Mouse (Mus musculus) ovary, postnatal 14 days (tissue): Measurements from ENCODE around the gene 1700022I11Rik.

Experiments
- DNase-seq: peaks from one replicate; pipeline ENCODE4 v3.0.0; 2022; ENCODE audit warnings: low spot score

The 1700022I11Rik gene

DNA sequence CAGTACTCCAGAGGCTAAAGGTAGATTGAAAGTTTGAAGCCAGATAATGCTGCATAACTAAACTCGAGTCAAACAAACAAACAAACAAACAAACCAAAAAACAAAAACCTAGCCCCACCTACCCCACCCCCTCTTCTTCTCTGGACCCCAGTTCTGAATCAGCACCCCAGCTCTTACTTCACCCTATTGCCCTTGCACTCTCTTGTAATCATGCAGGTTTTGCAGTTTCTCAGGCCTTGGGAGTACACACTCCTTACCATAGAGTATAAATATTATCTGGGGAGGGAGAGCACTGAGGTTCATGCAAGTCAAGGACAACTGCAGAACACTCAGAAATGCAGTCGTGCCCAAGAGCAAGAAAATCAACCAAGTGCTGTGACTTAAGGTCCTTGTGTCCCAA, 31.9 kb downstream of the 1700022I11Rik start:
- no peak for DNase-seq

DNA sequence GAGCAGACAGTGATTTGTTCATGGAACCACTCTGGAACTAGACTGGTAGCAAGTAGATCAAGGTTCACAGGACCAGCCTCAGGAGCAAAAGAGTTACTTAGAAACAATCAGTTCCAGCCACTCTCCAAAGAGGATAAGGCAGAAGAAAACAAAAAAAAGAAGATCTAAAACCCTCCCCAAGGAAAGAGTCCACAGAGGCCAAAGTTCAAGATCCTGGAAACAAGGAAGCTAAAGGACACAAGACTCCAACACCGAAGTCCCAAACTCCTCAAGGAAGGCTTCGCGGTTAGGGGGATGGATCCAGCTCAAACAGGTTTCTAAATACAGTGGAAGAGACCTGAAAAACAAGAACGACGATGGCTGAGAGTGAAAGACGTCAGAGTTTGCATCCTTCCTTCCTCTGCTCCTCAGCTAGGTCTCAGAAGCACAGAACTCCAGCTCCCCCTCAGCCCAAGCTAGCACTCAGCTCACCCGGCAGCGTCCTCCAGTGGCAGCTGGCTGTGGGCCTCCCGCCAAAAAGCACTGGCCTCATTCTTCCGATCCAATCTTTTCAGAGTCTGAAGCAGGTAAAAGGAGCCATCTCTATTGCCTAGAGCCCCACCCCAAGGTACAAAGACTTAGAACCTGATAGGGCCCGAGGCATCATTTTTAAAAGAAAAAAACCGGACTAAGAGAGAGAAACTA, 33.5 kb downstream of the 1700022I11Rik start:
- DNase-seq: no peak

GRCm38 (mm10) chr4:43004951-43005350, 35.5 kb downstream of the 1700022I11Rik start:
- no peak for DNase-seq

- no peak for DNase-seq
Observed at GRCm38 (mm10) chr4:43005765-43006164, 36.4 kb downstream of the 1700022I11Rik start.

DNA sequence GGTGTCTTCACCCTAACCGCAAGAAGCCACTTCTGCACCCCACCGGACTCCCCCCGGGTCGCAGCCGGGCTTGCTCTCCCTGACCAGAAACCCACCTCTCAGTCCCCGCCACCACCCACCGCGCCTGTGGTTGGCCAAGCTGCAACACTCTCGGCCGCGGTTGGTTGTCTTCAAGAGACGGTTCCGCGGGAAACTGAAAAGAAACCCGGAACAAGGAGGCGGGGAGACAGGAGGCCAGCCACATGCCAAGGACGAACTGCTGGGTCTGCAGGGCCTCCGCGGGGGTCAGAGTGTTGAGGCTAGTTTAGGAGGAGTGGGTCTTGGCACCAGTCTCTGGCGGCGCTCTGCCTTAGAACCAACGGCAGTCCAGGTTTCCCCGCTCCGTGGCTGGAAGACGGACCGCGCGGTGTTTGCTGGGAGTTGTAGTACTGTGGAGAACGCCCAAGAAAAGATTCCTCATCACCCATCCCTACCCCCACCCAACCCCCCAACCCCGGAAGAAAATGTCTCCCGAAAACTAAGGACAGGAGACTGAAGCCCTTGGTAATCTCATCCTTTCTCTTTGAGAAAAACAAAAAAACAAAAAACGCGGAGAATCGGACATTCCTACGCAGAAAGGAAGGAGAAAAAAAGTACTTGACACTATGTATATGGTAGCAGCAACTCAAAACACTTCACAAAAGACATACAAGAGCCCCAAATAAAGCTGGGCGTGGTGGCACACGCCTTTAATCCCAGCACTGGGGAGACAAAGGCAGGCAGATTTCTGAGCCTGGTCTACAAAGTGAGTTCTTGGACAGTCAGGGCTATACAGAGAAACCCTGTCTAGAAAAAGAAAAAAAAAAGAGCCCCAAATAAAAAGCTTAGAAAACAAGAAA, 41.0 kb downstream of the 1700022I11Rik start, which contains the start of gene Fancg:
Fancg (minus strand) TSS at position 346 of the 878 bp plus-strand sequence.
- peak; percentile 60 for DNase-seq

GRCm38 (mm10) chr4:43012091-43012490, 42.7 kb downstream of the 1700022I11Rik start:
- no peak for DNase-seq

DNA sequence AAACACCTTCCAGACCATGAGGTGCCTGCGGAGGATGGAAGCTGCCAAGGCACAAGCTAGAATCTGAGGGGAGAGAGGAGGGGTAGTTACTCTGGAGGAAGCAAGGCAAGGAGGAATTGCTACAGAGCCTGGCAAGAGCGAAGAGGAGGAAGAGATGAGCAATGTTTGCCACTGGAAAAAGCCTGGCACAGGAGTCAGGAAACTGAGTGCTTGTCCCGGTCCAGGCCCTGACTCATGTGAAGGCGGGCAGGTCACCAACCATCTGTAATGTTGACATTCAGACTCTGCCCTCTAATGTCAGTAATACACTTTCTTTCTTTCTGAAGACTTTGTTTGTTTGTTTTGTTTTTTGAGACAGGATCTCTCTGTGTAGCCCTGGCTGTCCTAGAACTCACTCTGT, 48.8 kb downstream of the 1700022I11Rik start:
- DNase-seq: no peak

DNA sequence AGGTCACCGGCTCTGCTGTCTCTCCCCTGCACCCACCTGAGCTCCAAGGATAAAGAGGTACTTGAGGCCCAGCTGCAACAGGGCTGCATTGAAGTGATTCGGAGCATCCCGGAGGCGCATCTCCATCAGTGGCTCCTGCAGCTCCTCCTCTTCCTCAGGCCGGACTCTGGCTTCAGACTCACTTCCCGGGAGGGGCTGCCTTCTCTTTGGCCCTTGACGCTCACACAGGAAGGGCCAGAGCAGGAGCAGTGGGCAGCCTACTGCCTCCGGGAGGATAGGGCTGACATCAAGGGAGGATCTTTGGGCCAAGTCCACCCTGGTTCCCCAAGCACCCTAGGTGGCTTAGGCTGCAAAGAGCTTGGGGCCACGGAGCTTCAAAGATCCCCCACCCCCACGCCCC, 49.8 kb downstream of the 1700022I11Rik start:
- no peak for DNase-seq

DNA sequence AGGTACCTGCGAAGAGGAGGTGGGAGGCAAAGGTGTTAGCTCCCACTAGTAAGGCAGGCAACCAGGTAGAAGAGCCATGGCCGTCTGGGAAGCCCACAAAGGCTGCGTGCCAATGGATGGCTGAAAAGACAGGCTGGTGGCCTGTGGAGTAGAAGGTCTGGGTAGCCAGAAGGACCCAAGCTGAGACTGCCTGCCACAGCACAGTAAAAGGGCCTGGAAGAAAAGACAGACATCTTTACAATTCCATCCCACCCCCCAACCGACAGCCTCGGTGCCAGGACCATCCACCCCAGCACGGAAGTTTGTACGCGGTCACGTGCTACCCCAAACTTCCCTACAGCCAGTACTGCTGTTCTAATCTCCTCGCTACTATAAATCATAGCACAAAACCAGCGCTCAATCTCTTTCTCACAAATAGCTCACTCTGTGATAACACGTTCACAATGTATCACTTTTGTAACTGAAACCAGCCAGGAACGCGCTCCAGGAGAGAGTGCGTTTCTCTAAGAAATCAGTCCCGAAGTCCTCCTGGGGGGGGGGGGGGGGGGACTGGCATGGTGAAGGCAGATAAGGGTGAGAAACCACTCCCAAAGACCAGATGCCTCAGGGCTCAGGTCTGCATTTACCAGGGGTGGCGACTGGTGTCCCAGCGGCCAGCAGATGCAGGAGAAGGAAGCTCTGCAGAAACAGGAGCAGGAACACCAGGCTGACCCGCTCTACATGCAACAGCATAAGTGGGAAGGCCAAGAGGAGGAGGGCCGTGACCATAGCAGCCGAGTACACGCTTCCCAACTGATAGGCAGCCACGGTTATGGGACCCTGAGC, 50.4 kb downstream of the 1700022I11Rik start:
- DNase-seq: no peak

DNA sequence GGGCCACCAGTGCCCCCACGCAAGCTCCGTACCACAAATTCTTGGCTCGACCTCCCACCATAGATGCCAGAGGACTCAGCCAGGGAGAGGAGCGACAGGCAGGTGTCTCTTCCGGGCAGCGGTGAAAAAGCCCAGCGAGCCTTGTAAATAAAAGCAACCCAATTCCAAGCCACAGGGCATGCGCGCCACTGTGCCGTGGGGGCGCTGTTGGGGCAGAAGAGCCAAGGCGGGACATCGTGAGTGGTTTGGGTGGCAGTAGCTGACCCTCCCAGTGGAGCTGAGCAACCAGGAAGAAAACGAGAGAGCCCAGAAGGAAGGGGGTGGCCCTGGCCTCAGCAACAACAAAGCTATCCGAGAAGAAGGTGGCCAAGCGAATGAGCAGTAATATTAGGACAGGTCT, 51.5 kb downstream of the 1700022I11Rik start:
- no peak for DNase-seq

DNA sequence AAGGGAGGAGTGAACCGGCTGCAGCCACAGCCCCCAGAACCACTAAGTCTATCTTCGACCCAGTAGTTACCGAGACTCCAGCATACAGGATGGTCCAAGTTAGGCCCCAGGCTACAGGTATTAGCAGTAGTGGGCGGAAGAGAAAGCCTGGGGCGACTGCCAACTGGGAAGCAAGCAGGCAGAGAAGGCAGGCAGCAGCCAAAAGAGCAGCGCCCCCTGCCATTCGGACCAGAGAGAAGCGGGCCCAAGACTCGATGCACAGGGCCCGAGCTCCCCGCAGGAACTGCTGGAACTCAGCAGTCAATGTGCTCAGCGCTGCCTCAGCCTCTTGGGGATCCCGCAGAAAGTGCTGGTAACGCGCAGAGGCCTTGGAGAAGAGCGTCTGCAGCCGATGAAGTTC, 51.9 kb downstream of the 1700022I11Rik start:
- no peak for DNase-seq

DNA sequence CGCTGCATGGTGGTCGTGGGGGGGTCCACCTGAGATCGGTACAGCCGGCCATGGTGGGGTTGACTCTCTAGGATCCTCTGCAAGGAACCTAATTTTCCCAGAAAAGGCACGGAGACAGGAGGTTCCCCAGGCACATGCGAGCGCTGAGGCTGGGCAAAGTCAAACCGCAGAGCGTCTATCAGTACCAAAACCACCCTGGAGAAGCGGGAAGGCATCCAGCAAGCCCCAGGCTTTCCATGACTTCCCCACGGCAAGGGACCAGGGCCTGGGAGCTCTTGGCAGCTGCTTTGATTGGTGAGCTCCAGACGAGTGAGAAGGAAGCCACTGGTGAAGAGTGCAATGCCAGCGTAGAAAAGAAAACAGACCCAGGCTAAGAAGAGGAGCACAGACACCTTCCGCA, 55.3 kb downstream of the 1700022I11Rik start:
- no peak for DNase-seq

DNA sequence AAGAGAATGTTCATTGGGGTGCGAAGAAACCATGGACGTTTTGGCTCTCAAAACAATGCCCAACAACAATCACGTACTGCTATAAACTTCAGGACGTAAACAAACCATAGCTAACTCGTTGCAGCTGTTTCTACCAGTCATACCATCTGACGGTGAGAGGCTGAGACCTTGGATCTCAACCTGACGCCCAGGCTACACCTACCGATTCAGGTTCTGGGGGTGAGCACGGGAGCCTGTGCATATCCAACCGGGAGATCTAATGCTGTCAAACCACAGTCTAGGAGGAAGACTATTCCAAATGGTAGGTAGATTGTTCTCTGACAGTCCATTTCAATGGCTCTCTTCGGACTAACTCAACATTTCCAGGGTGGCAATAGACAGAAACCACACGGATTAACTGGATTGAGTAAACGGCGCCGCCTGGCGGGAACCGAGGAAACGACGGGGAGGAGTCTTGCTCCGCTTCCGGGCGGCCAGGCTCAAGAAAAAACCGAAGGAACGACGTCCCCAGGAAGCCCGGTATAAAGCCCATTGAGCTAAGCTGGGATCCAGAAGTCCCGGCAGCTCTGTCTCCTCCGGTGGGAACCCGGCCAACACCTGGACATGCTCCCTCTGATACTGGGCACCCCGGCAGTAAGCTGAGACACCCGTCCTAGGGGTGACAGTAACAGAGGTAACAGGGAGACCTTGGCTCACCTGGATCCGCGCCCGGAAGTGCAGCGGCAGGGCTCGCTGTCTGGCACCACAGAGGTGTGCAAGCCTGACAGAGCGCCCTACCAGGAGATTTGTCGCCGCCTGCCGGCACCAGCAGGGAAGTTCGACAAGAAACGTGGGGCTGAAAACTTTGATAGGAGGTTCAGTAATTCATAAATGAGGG, 55.9 kb downstream of the 1700022I11Rik start, which contains the start of gene Pigo:
Pigo (minus strand) TSS at position 736 of the 877 bp plus-strand sequence.
- DNase-seq: peak; percentile 92

DNA sequence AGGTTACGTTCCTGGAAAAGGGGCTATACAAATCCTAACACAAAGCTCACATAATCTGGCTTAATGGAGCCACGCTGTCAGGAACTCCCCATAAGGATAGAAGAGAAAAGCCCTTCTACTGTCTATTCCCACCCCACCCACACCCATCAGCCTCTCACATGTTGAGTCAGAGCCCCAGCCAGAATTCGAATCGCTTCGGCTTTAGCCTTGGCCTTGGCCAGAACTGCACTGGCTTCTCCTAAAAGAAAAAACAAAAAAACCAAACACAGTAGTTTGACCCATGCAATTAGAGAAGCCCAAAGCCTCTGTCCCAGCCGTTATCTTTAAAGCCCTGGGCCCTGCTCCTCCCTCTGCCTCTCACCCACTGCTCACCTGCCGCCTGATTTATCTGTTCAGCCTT, 59.7 kb downstream of the 1700022I11Rik start:
- no peak for DNase-seq

DNA sequence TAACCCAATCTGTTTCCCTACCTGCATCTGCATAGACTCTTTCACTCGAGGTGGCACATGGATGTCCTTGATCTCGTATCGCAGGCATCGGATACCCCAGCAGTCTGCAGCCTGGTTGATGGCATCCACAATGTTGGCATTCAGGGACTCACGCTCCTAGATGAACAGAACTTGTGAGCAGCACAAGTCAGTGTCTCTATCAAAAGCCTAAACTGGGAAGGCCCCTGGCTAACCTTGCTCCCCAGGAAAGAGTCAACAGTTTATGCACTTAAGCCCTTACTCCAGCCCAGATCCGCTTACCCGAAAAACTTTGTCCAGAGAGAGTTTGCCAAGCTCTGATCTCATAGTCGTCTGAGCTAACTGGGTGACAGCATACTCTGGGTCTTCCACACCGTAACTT, 60.3 kb downstream of the 1700022I11Rik start:
- DNase-seq: no peak

DNA sequence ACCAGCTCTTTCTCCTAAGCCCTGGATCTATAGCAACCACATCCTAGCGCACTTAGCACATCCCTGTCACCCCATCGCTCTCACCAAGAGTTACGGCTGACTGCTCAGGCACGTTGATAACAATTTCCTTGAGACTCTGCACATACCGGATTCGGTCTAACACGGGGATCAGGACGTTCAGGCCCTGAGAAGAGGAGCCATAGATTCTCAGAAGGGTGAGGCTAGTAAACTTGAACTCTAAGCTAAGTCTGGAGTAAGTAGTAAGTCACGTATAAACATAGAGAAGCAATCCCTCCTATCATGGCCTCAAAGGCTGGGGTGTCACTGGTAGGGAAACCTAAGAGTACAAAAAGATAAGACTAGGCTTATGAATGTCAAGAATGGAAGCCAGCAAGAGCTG, 60.9 kb downstream of the 1700022I11Rik start:
- DNase-seq: no peak

DNA sequence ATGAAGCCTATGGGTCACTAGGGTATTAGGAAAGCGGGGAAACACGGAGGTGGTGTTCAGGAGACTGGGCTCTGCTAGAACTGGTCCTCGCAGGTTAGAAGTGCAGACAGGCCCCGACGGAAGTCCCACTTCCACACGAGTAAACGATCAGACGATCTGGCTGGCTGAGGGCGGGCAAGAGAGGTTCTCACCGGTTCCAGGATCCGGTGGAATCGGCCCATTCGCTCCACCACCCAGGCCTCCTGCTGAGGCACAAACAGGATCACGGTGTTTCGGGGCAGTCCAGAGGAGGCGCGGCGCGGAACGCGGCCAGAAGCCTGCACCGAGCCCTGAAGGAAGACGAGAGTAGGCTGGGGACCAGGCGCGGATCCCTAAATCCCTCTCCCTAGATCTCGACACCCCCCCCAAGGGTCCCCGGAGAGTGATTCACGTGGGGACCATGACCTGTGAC, 61.4 kb downstream of the 1700022I11Rik start:
- DNase-seq: no peak

GRCm38 (mm10) chr4:43031237-43031995, 62.0 kb downstream of the 1700022I11Rik start, which contains the start of gene Stoml2:
TSS of gene Stoml2 (minus strand) at chr4:43031710.
- peak; percentile 88 for DNase-seq

DNA sequence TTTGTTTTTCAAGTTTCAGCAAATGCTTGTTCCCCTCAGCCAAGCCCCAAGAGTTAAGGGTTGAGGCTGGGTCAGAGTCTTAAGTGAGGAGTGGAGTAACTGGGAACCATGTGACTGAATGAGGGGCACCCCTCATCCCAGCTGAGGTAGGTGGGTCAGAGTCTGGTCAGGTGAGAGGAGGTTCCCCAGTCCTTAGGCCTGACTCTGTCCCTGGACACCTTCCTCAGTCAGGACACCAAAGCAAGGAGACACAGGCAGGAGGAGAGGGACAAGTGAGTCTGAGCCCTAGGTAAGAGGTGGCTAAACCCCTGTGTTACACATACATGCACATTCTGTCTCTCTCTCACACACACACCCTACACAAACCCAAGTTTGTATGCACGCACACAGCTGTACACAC, 63.1 kb downstream of the 1700022I11Rik start:
- DNase-seq: no peak
